Mouse (Mus musculus) stomach, postnatal 0 days (tissue): Measurements from ENCODE around the gene Ube2o. TPM values are rescaled to one million over a fixed set of nuclear protein-coding genes. Genes with fewer than 3 reads are reported as not detected.
"Not testable (repeated sequence)": the region's sequence is repeated elsewhere in the genome, so short reads cannot be mapped to it uniquely, and the experiment has no call there.

ENCODE experiments used
- ATAC-seq: fragments of 200-750 bp; cut with Nextera tagmentation; 2 replicates; pipeline ENCODE4 v1.8.0; 2017; ENCODE audit not compliant: low FRiP score, low TSS enrichment
- DNase-seq: peaks from one replicate; pipeline ENCODE4 v3.0.0-alpha.2; 2016; ENCODE audit warnings: low spot score
- H3K27ac ChIP-seq: fragments of 300-500 bp; sonication (generic); replicated peaks from 2 replicates; pipeline ENCODE4 v1.5.1; 2014; ENCODE audit warnings: mild to moderate bottlenecking, control low read depth
- H3K27me3 ChIP-seq: fragments of 300-500 bp; sonication (generic); 2 replicates; pipeline ENCODE4 v1.6.1; 2014; ENCODE audit warnings: low read length; ENCODE audit not compliant: control insufficient read depth, insufficient read depth
- H3K36me3 ChIP-seq: fragments of 300-500 bp; sonication (generic); 2 replicates; pipeline ENCODE4 v1.6.1; 2014; ENCODE audit warnings: low read length, mixed read lengths; ENCODE audit not compliant: control insufficient read depth, insufficient read depth
- H3K4me1 ChIP-seq: fragments of 300-500 bp; sonication (generic); replicated peaks from 2 replicates; pipeline ENCODE4 v1.6.1; 2014; ENCODE audit warnings: antibody characterized with exemption; ENCODE audit not compliant: control insufficient read depth, insufficient read depth
- H3K4me2 ChIP-seq: fragments of 300-500 bp; sonication (generic); replicated peaks from 2 replicates; pipeline ENCODE4 v1.6.1; 2014; ENCODE audit warnings: low read depth, mild to moderate bottlenecking, control low read depth, moderate library complexity
- H3K4me3 ChIP-seq: fragments of 300-500 bp; sonication (generic); 2 replicates; pipeline ENCODE4 v1.5.1; 2014; ENCODE audit warnings: low read depth, low read length, control low read depth
- H3K9ac ChIP-seq: fragments of 300-500 bp; sonication (generic); 2 replicates; pipeline ENCODE4 v1.6.1; 2014; ENCODE audit warnings: mild to moderate bottlenecking, low read length, control low read depth, mixed read lengths
- H3K9me3 ChIP-seq: fragments of 300-500 bp; sonication (generic); 2 replicates; pipeline ENCODE4 v1.6.1; 2016; ENCODE audit warnings: low read length; ENCODE audit not compliant: control insufficient read depth
- CTCF ChIP-seq: IDR thresholded peaks from 2 replicates; pipeline ENCODE4 v1.5.1; 2016; ENCODE audit warnings: antibody characterized with exemption, low read depth, mild to moderate bottlenecking, moderate library complexity
- EP300 ChIP-seq: optimal IDR thresholded peaks from 2 replicates; pipeline ENCODE3; 2016; ENCODE audit warnings: antibody characterized with exemption
- WGBS: fragments of 180-500 bp; shearing (Covaris S2); extraction: QIAGEN DNeasy Blood & Tissue Kit; methylation state at CpG from one replicate; pipeline ENCODE4 v1.1.7; 2014; 5-methylcytosine and 5-hydroxymethylcytosine counted together
- polyA plus RNA-seq: library from polyadenylated mRNA; unstranded; fragments of >200 nt; fragmentation: Nextera tagmentation; extraction: Ambion mirVana; gene quantifications from 2 replicates; pipeline ENCODE4 v1.2.1, GENCODE M21; 2015

Ube2o gene
- polyA plus RNA-seq, 1 experiment from 2014 or later = 4.7 TPM

GRCm38 (mm10) chr11:116494474-116495174, 86.6 kb downstream of the Ube2o start:
- H3K4me2 ChIP-seq = no peak overlapping the region
- 35% methylated on average over 13 of the region's 13 CpGs for WGBS

GRCm38 (mm10) chr11:116493795-116494252, 87.4 kb downstream of the Ube2o start, which contains the start of gene Prpsap1:
Prpsap1 (minus strand) TSS chr11:116494202.
- TF ChIP-seq CTCF = peak; percentile 86
- TF ChIP-seq EP300 = no peak
- Histone ChIP-seq H3K9ac (no peak within 1 kb of the TSS), H3K4me1 (peaks cover under 1% of the 10 kb centered on the region; the same call in 1 of the 2 replicates), H3K36me3 (no peaks in the 10 kb centered on the region), H3K4me3 (no peak within 1 kb of the TSS), H3K4me2 (no peak within 1 kb of the TSS), H3K9me3 (no peaks in the 10 kb centered on the region), H3K27ac (peak within 1 kb of the TSS; percentile 92), H3K27me3 (no peaks in the 10 kb centered on the region)
- 31% methylated on average over 4 of the region's 4 CpGs for WGBS
- ATAC-seq = peak; percentile 9; the same call in 1 of the 2 replicates
- peak; percentile 59 for DNase-seq

More at GRCm38 (mm10) chr11:116494474-116495174, 86.6 kb downstream of the Ube2o start:
- no peaks in the 10 kb centered on the region; the same call in 1 of the 2 replicates for H3K4me1 ChIP-seq
- H3K9ac ChIP-seq = no peak overlapping the region
- ATAC-seq (peak; percentile 47; the same call in 1 of the 2 replicates), DNase-seq (peak; percentile 64)
- peak overlapping the region; percentile 92 for H3K27ac ChIP-seq
- no peaks in the 10 kb centered on the region for H3K9me3 ChIP-seq
- peak; percentile 24 for TF ChIP-seq EP300
- no peak for TF ChIP-seq CTCF
- H3K27me3 ChIP-seq = no peaks in the 10 kb centered on the region
- H3K36me3 ChIP-seq = no peaks in the 10 kb centered on the region
- H3K4me3 ChIP-seq = no peak overlapping the region

GRCm38 (mm10) chr11:116493191-116493590, 88.1 kb downstream of the Ube2o start:
- ATAC-seq (no peak), DNase-seq (no peak)
- no peak overlapping the region for H3K9ac ChIP-seq
- H3K27ac ChIP-seq = peak overlapping the region; percentile 30; the same call in 1 of the 2 replicates
- no peaks in the 10 kb centered on the region for H3K27me3 ChIP-seq
- H3K4me3 ChIP-seq = no peak overlapping the region
- no peak overlapping the region for H3K4me2 ChIP-seq
- H3K4me1 ChIP-seq = peaks cover 3% of the 10 kb centered on the region; the same call in 1 of the 2 replicates
- TF ChIP-seq EP300 (no peak), CTCF (no peak)
- WGBS = 38% methylated on average over 5 of the region's 5 CpGs
- H3K36me3 ChIP-seq = no peaks in the 10 kb centered on the region
- no peaks in the 10 kb centered on the region for H3K9me3 ChIP-seq

- WGBS = 78% methylated on average over 1 of the region's 1 CpGs
- H3K9ac ChIP-seq, H3K4me1 ChIP-seq, H3K4me2 ChIP-seq, ATAC-seq, H3K36me3 ChIP-seq, H3K4me3 ChIP-seq, H3K27me3 ChIP-seq, H3K9me3 ChIP-seq, DNase-seq, H3K27ac ChIP-seq: not testable (repeated sequence)
These were observed 88.7 kb downstream of the Ube2o start for GRCm38 (mm10) chr11:116492507-116492906.

- WGBS = 53% methylated on average over 6 of the region's 6 CpGs
- H3K9ac ChIP-seq = no peak overlapping the region; the same call in 1 of the 2 replicates
- no peaks in the 10 kb centered on the region for H3K9me3 ChIP-seq
- H3K27me3 ChIP-seq = no peaks in the 10 kb centered on the region
- no peak for DNase-seq
- peaks cover 3% of the 10 kb centered on the region; the same call in 1 of the 2 replicates for H3K4me1 ChIP-seq
- H3K4me2 ChIP-seq = peak overlapping the region; percentile 78
- no peak for ATAC-seq
- peak overlapping the region; percentile 94 for H3K27ac ChIP-seq
- H3K36me3 ChIP-seq = no peaks in the 10 kb centered on the region
- H3K4me3 ChIP-seq = no peak overlapping the region
- peak; percentile 52 for TF ChIP-seq CTCF
- TF ChIP-seq EP300 = no peak
These were observed 89.9 kb downstream of the Ube2o start for GRCm38 (mm10) chr11:116491338-116491737.
